Mouse (Mus musculus) left cerebral cortex, adult 2 months (tissue): Measurements from ENCODE around the gene Foxa1. TPM values are rescaled to one million over a fixed set of nuclear protein-coding genes. Genes with fewer than 3 reads are reported as not detected.

Experiments used
- DNase-seq, 2 experiments: peaks; one replicate each; pipeline ENCODE4 v3.0.0; 2021 to 2022; ENCODE audit warnings: low spot score in 2 of 2, mixed read lengths in 1 of 2; ENCODE audit errors: extremely low spot score in 1 of 2
- H3K27ac ChIP-seq: fragments of 200-600 bp; 2 replicates; pipeline ENCODE4 v1.8.1; 2022
- H3K4me3 ChIP-seq: fragments of 200-600 bp; 2 replicates; pipeline ENCODE4 v1.8.1; 2022
- CTCF ChIP-seq: fragments of 200-600 bp; IDR thresholded peaks from 2 replicates; pipeline ENCODE4 v1.8.1; 2022; ENCODE audit warnings: antibody characterized with exemption, mild to moderate bottlenecking, moderate library complexity
- intact Hi-C: fragments of 180-260 bp; cut with DNase I; formaldehyde crosslinking; loops from one replicate; pipeline ENCODE4 v1.15.1; 2025
- total RNA-seq, 2 experiments: library from RNA; stranded (reverse); gene quantifications; 2 replicates each; pipeline ENCODE4 v1.2.3; 2021

Gene Foxa1
- total RNA-seq, 2 experiments from 2014 or later, result not detected

DNA sequence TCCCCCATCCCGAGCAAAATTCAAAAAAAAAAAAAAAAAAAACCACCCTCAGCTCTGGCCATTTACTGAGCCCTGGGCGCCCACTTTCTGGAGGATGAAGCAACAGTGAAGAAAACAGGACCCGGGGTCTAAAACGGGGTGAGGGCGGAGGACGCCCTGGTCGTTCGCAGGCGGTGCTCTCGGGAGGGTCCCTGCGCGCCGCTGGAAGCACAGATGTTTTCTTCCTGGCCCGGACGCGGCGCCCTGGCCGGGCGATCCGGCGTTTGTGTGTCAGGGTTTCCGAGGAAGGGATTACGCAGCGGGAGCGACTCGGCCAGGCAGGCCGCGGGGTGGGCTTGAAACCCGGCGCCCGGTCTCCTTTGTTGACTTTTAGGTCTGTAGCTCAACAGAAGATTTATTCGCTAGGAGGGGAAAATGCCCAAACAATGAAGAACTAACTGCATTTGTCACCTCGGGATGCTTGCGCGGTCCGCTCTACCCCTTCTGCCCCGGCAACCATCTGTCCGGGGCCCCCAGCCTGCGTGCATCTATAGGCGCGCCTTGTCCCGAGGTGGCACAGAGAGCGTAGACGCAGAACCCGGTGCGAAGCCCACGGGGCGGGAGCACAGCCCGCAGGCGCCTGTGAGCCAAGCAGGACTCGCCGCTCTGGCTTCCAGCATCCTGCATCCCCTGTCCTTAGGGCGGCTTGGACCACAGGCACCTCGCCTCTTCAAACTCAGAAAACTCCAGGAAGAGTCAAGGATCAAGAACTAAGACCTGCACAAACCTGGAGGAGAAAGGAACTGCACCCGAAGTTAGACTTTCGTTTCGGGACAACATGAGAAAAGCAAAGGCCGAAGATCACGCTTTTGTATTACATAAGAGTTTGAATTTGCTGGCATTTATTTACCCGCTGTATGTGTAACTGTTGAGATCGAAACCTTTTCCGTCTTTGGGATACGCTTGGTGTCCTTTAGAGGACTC lies 7.8 kb downstream of the Foxa1 start:
- no peak for TF ChIP-seq CTCF
- H3K4me3 ChIP-seq, result no peak overlapping the region
- H3K27ac ChIP-seq, result no peak overlapping the region
- intact Hi-C loops, result loop anchor here (5.0 kb wide), 2 partner anchors 1002 to 1027 kb away; partner anchors contain the start of gene Nkx2-1
- no peak for DNase-seq

DNA sequence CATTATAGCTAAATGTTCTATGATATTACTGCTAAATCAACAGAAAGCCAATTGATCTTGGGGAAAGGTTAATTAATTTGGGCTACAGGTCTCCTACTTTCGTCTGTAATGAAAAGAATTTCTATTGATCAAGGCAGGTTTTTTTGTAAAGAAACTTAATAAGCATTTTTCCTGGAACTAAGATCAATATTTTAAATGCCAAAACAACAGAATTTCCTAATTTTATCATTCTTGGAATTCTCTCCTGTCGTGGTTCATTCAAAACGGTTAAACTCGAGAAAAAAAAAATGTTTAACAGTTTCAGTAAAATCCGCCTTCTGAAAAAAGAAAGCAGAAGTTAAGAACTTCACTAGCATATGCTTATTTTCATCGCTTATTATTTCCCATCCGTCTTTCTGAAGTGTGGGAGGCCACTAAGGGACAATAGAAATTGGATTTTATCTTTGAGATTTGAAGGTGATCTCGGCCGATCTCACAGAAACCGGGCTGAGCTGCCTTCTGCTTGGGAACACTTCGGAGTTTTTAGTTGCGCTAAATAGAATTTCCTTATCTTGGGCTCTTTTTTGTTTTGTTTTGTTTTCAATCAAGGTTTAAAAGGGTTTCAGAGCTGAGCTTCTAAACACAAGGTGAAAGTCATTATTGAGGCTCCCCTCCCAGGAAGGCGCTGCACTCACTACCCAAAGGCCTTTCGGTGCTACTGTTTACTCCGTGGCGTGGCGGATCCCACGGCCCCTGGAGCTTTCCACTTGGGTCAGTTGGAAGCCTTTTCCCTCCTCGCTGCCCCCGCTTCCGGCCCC lies 8.7 kb downstream of the Foxa1 start:
- Histone ChIP-seq H3K4me3 (no peak overlapping the region), H3K27ac (no peak overlapping the region)
- intact Hi-C loops, result loop anchor here (5.0 kb wide), 2 partner anchors 1001 to 1026 kb away; partner anchors contain the start of gene Nkx2-1
- no peak for TF ChIP-seq CTCF
- DNase-seq, result no peak

DNA sequence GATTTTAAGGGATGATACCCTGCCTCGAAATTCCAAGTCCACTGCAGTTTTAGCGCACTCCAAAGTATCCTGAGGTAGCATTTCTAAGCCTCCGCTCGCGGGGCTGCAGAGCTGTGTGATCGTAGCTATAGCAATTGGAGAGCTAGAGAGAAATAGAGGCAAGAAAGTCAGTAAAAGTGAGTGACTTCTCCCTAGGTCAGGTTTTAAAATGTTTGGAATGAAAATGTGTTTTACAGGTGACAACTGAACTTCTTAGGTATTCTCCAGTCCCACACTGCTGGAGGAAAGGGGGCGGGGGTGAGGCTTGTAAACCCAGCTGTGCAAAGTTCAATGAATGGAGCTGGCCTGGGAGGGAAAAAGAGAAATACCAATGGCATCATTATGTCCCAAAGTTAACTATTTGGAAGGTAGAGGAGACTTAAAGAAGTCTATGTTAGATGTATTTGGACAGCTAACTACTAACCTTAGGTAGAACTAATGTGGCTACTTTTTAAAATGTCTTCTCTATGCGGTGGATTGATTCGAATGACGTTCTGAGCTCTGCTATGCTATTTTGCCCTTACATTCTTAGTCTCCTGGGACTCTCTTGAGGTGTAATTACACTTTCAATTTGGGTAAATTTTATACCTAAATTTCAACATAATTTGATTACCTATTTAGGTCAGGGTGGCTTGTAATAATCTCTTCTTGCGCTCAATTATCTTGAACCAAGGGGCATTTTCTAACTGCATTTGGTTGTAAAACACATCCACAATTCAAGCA lies 9.6 kb downstream of the Foxa1 start:
- no peak for DNase-seq
- H3K4me3 ChIP-seq, result no peak overlapping the region
- intact Hi-C loops, result loop anchor here (5.0 kb wide), 2 partner anchors 1000 to 1025 kb away; partner anchors contain the start of gene Nkx2-1
- no peak for TF ChIP-seq CTCF
- no peak overlapping the region for H3K27ac ChIP-seq

DNA sequence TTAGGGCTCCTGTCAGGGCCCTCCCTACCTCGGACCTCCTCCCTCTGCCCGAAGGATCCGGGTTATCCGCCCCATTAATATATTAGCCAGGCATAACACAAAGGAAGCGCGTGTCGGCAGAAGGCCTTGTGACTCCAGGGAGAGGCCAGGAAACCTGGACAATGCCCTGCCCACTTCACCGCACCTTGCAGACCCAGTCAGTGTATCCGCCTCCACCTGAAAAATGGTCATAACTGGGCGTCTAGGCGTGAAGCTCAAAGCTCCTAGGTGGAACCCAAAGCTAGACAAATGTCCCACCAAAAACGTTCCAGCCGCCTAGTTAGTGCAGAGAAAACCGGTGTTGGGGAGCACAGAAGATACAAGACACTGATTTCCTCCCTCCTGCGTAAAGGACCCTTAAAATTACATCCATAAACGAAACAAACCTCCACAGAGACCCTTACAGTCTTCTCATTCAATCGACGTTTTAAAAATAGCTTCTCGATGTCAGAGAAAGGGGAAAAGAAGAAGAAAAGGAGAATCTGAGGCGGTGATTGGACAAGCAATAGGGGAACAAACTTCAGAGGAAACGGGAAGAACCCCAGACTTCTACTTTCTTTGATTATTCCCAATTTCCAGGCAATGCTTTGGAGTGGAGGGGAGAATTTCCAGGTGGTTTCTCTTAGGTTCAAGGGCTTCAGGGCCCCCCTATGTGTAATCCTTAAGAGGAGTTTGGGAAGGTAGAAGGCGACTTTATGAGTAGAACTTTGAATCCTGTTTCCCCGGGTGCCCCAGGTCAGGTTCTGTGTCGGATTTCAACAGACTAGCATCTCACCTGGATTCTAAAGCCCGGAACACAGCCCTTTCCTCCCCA lies 10.4 kb downstream of the Foxa1 start:
- intact Hi-C loops, result loop anchor here (5.0 kb wide), 2 partner anchors 999 to 1024 kb away; partner anchors contain the start of gene Nkx2-1
- no peak for TF ChIP-seq CTCF
- Histone ChIP-seq H3K27ac (no peak overlapping the region), H3K4me3 (no peak overlapping the region)
- no peak for DNase-seq

DNA sequence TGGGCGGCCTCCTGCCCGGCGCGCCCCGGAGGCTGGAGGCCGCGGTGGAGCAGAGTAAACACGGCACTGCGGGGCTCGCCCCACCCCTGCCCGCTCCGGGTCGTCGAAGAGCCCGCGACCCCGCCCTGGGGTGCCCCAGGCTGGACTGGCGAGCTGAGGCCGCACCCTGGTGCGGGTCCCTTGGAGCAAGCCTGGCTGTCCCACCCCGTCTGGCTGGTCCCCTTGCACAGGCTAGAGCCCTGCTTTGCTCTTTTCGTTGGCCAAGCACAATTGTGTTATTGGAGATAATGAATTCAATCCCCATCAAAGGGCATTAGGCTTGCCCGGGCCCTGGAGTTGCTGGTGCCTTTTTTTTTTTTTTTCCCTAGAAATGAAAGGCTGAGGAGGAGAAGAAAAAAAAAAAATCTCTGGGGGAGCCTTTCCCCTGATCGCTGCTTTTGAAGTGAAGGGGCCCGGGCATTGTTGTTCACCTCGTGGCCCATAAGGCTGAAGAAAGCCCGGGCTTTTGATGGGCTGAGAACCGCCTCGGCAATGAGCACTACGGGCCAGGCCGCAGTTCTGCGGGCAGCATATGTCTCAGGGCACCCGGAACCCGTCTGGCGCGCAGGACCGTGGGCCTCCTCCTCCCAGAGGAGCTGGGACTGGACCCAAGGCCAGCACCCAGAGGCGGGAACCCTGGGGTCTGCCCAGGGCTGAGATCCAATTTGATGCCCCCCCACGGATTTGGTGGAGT lies 11.7 kb downstream of the Foxa1 start:
- no peak for TF ChIP-seq CTCF
- H3K27ac ChIP-seq, result no peak overlapping the region
- H3K4me3 ChIP-seq, result no peak overlapping the region
- intact Hi-C loops, result loop anchor here (5.0 kb wide), 2 partner anchors 998 to 1023 kb away; partner anchors contain the start of gene Nkx2-1
- DNase-seq, result no peak

DNA sequence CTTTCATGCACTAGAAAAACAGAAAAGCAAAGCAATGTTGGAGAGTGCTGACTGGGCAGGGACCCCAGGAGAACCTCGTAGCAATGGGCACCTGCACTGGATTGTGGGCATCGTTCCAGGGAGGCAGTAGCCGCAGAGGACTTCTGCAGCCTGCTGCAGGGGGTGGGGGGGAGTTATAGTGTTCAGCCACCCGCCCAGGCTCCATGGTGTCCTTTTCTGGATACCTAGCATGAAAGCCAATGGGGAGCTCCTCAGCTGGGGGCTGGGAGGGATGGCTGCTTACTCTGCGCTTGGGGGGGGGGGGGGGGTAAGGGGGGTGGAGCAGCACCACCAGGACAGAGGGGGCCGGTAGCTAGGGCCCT lies 12.2 kb downstream of the Foxa1 start:
- intact Hi-C loops, result no loop called here
- Histone ChIP-seq H3K4me3 (no peak overlapping the region), H3K27ac (no peak overlapping the region)
- no peak for TF ChIP-seq CTCF
- DNase-seq, result no peak

DNA sequence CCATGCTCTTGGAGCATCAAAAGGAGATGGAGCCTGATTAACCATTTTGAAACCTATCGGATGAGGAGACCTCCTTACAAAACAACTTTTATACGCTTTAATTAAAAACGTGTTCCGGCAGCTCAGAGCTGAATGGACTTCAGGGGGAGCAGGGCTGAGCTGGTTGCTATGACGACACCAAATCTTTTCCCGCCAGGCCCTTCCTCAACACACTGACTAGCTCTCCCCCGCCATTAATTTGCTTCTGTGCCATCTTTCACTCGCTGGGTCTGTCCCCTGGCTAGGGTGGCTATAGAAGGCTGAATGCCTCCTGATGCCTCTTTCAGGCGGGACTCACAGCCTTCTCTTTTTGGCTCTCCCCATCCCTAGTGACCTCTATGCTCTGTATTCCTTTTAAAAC lies 16.2 kb downstream of the Foxa1 start:
- no peak for TF ChIP-seq CTCF
- Histone ChIP-seq H3K27ac (no peak overlapping the region), H3K4me3 (no peak overlapping the region)
- intact Hi-C loops, result no loop called here
- no peak for DNase-seq

DNA sequence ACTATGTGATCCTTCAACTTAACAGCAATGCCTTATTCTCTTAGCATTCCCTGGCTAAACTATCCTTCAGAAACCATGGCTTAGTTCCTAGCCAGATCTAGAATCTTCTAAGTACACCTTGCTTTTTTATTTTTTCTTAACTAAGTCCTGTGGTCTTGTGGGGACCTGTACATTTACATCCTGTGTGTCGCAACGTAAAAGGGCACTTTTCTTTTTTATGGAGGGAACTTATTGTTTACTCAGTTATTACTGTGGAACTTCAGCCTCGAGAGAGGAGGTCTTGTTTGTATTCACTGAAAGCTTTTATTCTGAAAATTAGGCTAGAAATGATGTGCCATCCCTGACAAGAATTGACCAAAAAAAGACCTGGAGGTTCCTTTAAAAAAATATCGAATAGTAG lies 18.4 kb downstream of the Foxa1 start:
- DNase-seq, result no peak

DNA sequence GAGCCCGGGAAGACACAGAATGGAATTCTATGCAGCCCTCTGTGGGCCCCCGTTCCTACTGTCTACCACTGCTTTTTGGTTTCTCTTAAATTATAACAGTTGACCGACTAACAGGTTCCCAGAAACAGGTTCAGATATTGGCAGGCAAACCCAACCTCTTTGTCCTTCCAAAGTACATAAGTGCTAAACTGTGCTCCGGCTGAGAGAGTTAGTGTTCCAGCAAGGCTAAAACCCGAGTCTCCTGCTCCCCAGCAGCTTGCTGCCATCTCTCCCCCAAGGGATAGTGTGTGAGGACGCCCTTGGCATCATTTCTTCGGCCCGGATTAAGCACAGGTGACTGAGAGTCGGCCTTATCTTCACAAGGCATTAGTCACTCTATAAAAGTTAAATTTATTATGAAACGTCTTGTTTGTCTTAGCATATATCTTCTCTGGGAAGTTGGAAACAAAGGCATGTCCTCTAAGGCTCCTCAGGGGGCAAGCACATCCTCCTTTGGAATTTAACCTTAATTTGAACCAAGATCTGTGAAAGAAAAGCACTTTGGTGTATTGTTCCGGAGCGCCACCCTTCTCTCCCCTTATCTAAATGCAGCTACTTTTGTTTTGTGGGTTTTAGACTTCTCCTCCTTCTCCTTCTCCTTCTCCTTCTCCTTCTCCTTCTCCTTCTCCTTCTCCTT lies 30.9 kb downstream of the Foxa1 start:
- no peak for TF ChIP-seq CTCF
- DNase-seq, result no peak
- Histone ChIP-seq H3K27ac (no peak overlapping the region), H3K4me3 (no peak overlapping the region)
- intact Hi-C loops, result loop anchor here (10.0 kb wide), 1 partner anchor 231 kb away; no protein-coding TSS in a partner anchor

More for the DNA sequence above, 18.4 kb downstream of the Foxa1 start:
- no peak overlapping the region for H3K4me3 ChIP-seq
- H3K27ac ChIP-seq, result no peak overlapping the region
- no peak for TF ChIP-seq CTCF
- intact Hi-C loops, result no loop called here
